Mouse (Mus musculus) megakaryocyte, embryonic 14.5 days (primary cell): ENCODE data around the gene Cyth3.

Source experiments
- FLI1 ChIP-seq: IDR thresholded peaks from 2 replicates; pipeline ENCODE4 v1.6.1; 2012; ENCODE audit warnings: low read length, inconsistent platforms, mixed read lengths
- GATA1 ChIP-seq: IDR thresholded peaks from 3 replicates; pipeline ENCODE4 v1.6.1; 2012; ENCODE audit warnings: mixed read lengths, low read length, inconsistent platforms, borderline replicate concordance

- no peak for TF ChIP-seq GATA1
- no peak for TF ChIP-seq FLI1
These were observed 90.0 kb downstream of the Cyth3 start for GRCm38 (mm10) chr5:143712011-143712800.
